Mouse (Mus musculus) heart, adult 10 weeks (tissue): ENCODE data around the gene Pdrg1. TPM values are rescaled to one million over a fixed set of nuclear protein-coding genes. Genes with fewer than 3 reads are reported as not detected.

Source experiments
- polyA plus RNA-seq: library from polyadenylated mRNA; stranded (reverse); fragments of 350-450 nt; fragmentation: Illumina TruSeq; extraction: RNeasy Lipid Tissue Mini Kit (QIAGEN cat#74804); gene quantifications from one replicate; pipeline ENCODE4 v1.2.3, GENCODE M21; 2014; ENCODE audit warnings: low read depth, low replicate concordance

Gene Pdrg1
- polyA plus RNA-seq: 197 TPM

GRCm38 (mm10) chr2:153014758-153015593 lies at the start of gene Pdrg1:
Gene Pdrg1, minus strand, starts transcription at chr2:153015427.

GRCm38 (mm10) chr2:153031126-153032082 lies 16.2 kb upstream of the Pdrg1 start, which contains the start of gene Xkr7:
Gene Xkr7, plus strand, starts transcription at chr2:153031852.

GRCm38 (mm10) chr2:152962091-152962793 lies 53.0 kb downstream of the Pdrg1 start, which contains the start of gene Ttll9:
Gene Ttll9, plus strand, starts transcription at chr2:152962485.

Other genes starting within 250 kb of the Pdrg1 start
- gene Bcl2l1, start 183.7 kb downstream of the Pdrg1 start, polyA plus RNA-seq: 36.1 TPM
- 0.84 TPM for gene Tpx2, start 167.5 kb downstream of the Pdrg1 start, polyA plus RNA-seq
- gene Mylk2, start 104.1 kb downstream of the Pdrg1 start, polyA plus RNA-seq: 0.29 TPM
- 8.3 TPM for gene Foxs1, start 82.2 kb downstream of the Pdrg1 start, polyA plus RNA-seq
- gene Dusp15, start 63.7 kb downstream of the Pdrg1 start, polyA plus RNA-seq: not detected
- gene Ttll9, start 52.9 kb downstream of the Pdrg1 start, polyA plus RNA-seq: not detected
- gene Xkr7, start 16.4 kb upstream of the Pdrg1 start, polyA plus RNA-seq: not detected
- 30.9 TPM for gene Ccm2l, start 50.5 kb upstream of the Pdrg1 start, polyA plus RNA-seq
- 2.0 TPM for gene Hck, start 93.0 kb upstream of the Pdrg1 start, polyA plus RNA-seq
- 38.6 TPM for gene Tm9sf4, start 145.9 kb upstream of the Pdrg1 start, polyA plus RNA-seq
- 1.5 TPM for gene Tspyl3, start 210.0 kb upstream of the Pdrg1 start, polyA plus RNA-seq
- 3.6 TPM for gene Plagl2, start 226.0 kb upstream of the Pdrg1 start, polyA plus RNA-seq
- gene Pofut1, start 226.1 kb upstream of the Pdrg1 start, polyA plus RNA-seq: 11.8 TPM